ENCODE assay signal across 27 mouse cellular contexts in genomic region chr4:108593376-108593775, GRCm38 (mm10). TPM values are rescaled to one million over a fixed set of nuclear protein-coding genes. Genes with fewer than 3 reads are reported as not detected.
A peak's percentile ranks its signal among the peaks of the same experiment; 100 is the strongest.
DNase-seq lines count a peak whose midpoint lies in the region; ATAC-seq lines count a peak whose summit lies in the region.
"Had no signal": no experiment of that assay in that cellular context is flagged by ENCODE, and none has a peak within 500 bp of the region (broad histone marks: within the 10 kb centered on the region; RNA-seq: fewer than 3 reads in every experiment).

No protein-coding gene starts in this region.

- H3K4me2 ChIP-seq in heart, embryonic 14.5 days (ENCODE audit: low read length): 0 out of 2 replicates have a peak overlapping the region, but pooled peaks have one; percentile 11
- H3K4me2 ChIP-seq: forebrain, embryonic 13.5 days; heart, embryonic 11.5 days; hindbrain, embryonic 15.5 days; lung, embryonic 14.5 days; midbrain, embryonic 15.5 days; neural tube, embryonic 15.5 days; stomach, embryonic 15.5 days had no signal

- no peaks in the 10 kb centered on the region for H3K9me3 ChIP-seq in heart, embryonic 14.5 days (ENCODE audit: control insufficient read depth, low read length)
- no peaks in the 10 kb centered on the region for H3K9me3 ChIP-seq in midbrain, embryonic 10.5 days (replicated peaks)
- H3K9me3 ChIP-seq: forebrain, embryonic 13.5 days; G1E; hindbrain, embryonic 15.5 days; midbrain, embryonic 15.5 days; neural tube, embryonic 15.5 days; stomach, embryonic 15.5 days had no signal

- peaks cover 16% of the 10 kb centered on the region; the same call in 1 of the 2 replicates for H3K36me3 ChIP-seq in heart, embryonic 14.5 days (ENCODE audit: control insufficient read depth, insufficient read depth, low read length)
- H3K36me3 ChIP-seq in midbrain, embryonic 10.5 days: peaks cover 84% of the 10 kb centered on the region
- H3K36me3 ChIP-seq: hindbrain, embryonic 15.5 days; midbrain, embryonic 15.5 days; neural tube, embryonic 15.5 days; stomach, embryonic 15.5 days had no signal

- DNase-seq in cerebellum, adult 18-20 months: peak; percentile 39 to 42
- no peak for DNase-seq in cerebellum, postnatal 10 days
- no peak for DNase-seq in heart, postnatal 14 days
- peak; percentile 28 to 69 for DNase-seq in layer of hippocampus, adult 18-20 months (ENCODE audit: low spot score in 2 of 2)
- DNase-seq in layer of hippocampus, postnatal 25 days (ENCODE audit: extremely low spot score in 1 of 2, low spot score in 1 of 2): no peak
- peak; percentile 33 for DNase-seq in telencephalon, adult 2 months (ENCODE audit: low read depth, low spot score)
- no peak for DNase-seq in midbrain, embryonic 10.5 days (ENCODE audit: low spot score)
- DNase-seq: adrenal gland, postnatal 10 days; gastrocnemius, postnatal 10 days; kidney, adult 11 months; kidney, postnatal 25 days; liver; lung, embryonic 14.5 days; lung, postnatal 14 days; retina, postnatal 1 day; right cerebral cortex, postnatal 14 days; thymus, postnatal 14 days had no signal

- intact Hi-C loops in heart, postnatal 14 days (cut with DNase I): no loop called here

- no peaks in the 10 kb centered on the region for H3K27me3 ChIP-seq in heart, embryonic 14.5 days (ENCODE audit: control insufficient read depth, insufficient read depth, low read length)
- H3K27me3 ChIP-seq in midbrain, embryonic 10.5 days (ENCODE audit: low read depth, poor library complexity, severe bottlenecking): no peaks in the 10 kb centered on the region
- H3K27me3 ChIP-seq: forebrain, embryonic 13.5 days; hindbrain, embryonic 15.5 days; midbrain, embryonic 15.5 days; neural tube, embryonic 15.5 days; stomach, embryonic 15.5 days had no signal

- H3K27ac ChIP-seq in heart, embryonic 14.5 days (replicated peaks in 1 of 2; ENCODE audit: control insufficient read depth in 1 of 2, insufficient read depth in 1 of 2, low read depth in 2 of 2, low read length in 2 of 2): peak overlapping the region in 1 of 2 experiments; percentile 14; a peak in 1 of 4 replicates
- no peak overlapping the region for H3K27ac ChIP-seq in midbrain, embryonic 10.5 days (replicated peaks)
- H3K27ac ChIP-seq: forebrain, embryonic 13.5 days; hindbrain, embryonic 15.5 days; liver, embryonic 14.5 days; midbrain, embryonic 15.5 days; neural tube, embryonic 15.5 days; stomach, embryonic 15.5 days had no signal

- WGBS in heart, embryonic 14.5 days: 41% methylated on average over 2 of the region's 2 CpGs
- 87% methylated on average over 2 of the region's 2 CpGs for WGBS in midbrain, embryonic 10.5 days

- peaks cover 0 to 5% of the 10 kb centered on the region in 2 experiments; a peak in 1 of 4 replicates for H3K4me1 ChIP-seq in heart, embryonic 14.5 days (ENCODE audit: control insufficient read depth in 2 of 2, insufficient read depth in 2 of 2, low read length in 2 of 2)
- H3K4me1 ChIP-seq in midbrain, embryonic 10.5 days: no peaks in the 10 kb centered on the region
- H3K4me1 ChIP-seq: forebrain, embryonic 13.5 days; hindbrain, embryonic 15.5 days; midbrain, embryonic 15.5 days; neural tube, embryonic 15.5 days; stomach, embryonic 15.5 days had no signal

- no peak overlapping the region for H3K4me3 ChIP-seq in heart, embryonic 14.5 days (ENCODE audit: control insufficient read depth in 1 of 2, insufficient read depth in 1 of 2, low read depth in 1 of 2, low read length in 2 of 2)
- no peak overlapping the region for H3K4me3 ChIP-seq in midbrain, embryonic 10.5 days
- H3K4me3 ChIP-seq: forebrain, embryonic 13.5 days; hindbrain, embryonic 15.5 days; midbrain, embryonic 15.5 days; neural tube, embryonic 15.5 days; stomach, embryonic 15.5 days had no signal

- ATAC-seq in heart, embryonic 14.5 days (ENCODE audit: insufficient number of reproducible peaks, insufficient read depth, low FRiP score, low read depth): no peak
- ATAC-seq: forebrain, embryonic 13.5 days; inflammation-experienced regulatory T-cells, adult 6 months; midbrain, embryonic 15.5 days had no signal

- H3K9ac ChIP-seq in heart, embryonic 14.5 days (ENCODE audit: low read length): no peak overlapping the region
- H3K9ac ChIP-seq: forebrain, embryonic 13.5 days; hindbrain, embryonic 15.5 days; liver, embryonic 14.5 days; lung, embryonic 14.5 days; midbrain, embryonic 15.5 days; neural tube, embryonic 15.5 days; stomach, embryonic 15.5 days had no signal

RNA-seq across cellular contexts. Expression of gene Orc1, which starts 14.2 kb away (rescaled TPM):
- polyA plus RNA-seq in heart, embryonic 14.5 days (2014; fragmentation: Nextera tagmentation; extraction: Ambion mirVana): 3.1 and 3.4 TPM in 2 replicates
- total RNA-seq in heart, postnatal 14 days (2021): under 1 TPM in 1 of 2 experiments, not detected in 1; 0.71 TPM
- under 1 TPM in 1 of 2 experiments, not detected in 1; 0.13 TPM for total RNA-seq in layer of hippocampus, adult 18-20 months (2021)
- under 1 TPM in 1 of 2 experiments, not detected in 1; 0.10 TPM for total RNA-seq in layer of hippocampus, postnatal 25 days (2021)
- 20.5 and 24.9 TPM in 2 replicates for polyA plus RNA-seq in midbrain, embryonic 10.5 days (2016; fragmentation: Nextera tagmentation; extraction: Ambion mirVana)

RNA-seq across cellular contexts. Expression of gene Prpf38a, which starts 14.2 kb away (rescaled TPM):
- 52.7 and 59.8 TPM in 2 replicates for polyA plus RNA-seq in heart, embryonic 14.5 days (2014; fragmentation: Nextera tagmentation; extraction: Ambion mirVana)
- total RNA-seq in heart, postnatal 14 days (2021): 10 to 100 TPM; 20.6 to 21.4 TPM
- 10 to 100 TPM; 25.7 to 27.7 TPM for total RNA-seq in layer of hippocampus, adult 18-20 months (2021)
- total RNA-seq in layer of hippocampus, postnatal 25 days (2021): 10 to 100 TPM; 29.4 to 30.3 TPM
- 124 TPM in 2 replicates for polyA plus RNA-seq in midbrain, embryonic 10.5 days (2016; fragmentation: Nextera tagmentation; extraction: Ambion mirVana)

RNA-seq across cellular contexts. Expression of gene Cc2d1b, which starts 26.4 kb away (rescaled TPM):
- polyA plus RNA-seq in heart, embryonic 14.5 days (2014; fragmentation: Nextera tagmentation; extraction: Ambion mirVana): 13.2 and 14.5 TPM in 2 replicates
- 10 to 100 TPM; 14.6 to 17.6 TPM for total RNA-seq in heart, postnatal 14 days (2021)
- total RNA-seq in layer of hippocampus, adult 18-20 months (2021): 10 to 100 TPM; 26.5 to 26.9 TPM
- total RNA-seq in layer of hippocampus, postnatal 25 days (2021): 10 to 100 TPM; 24.2 to 35.8 TPM
- 20.9 and 21.3 TPM in 2 replicates for polyA plus RNA-seq in midbrain, embryonic 10.5 days (2016; fragmentation: Nextera tagmentation; extraction: Ambion mirVana)

Comparison
In these comparisons a context has a peak if more than half of its experiments do, and no peak if none do; other contexts are left out.
1. DNase-seq: peak in cerebellum, adult 18-20 months (2 of 2), layer of hippocampus, adult 18-20 months (2 of 2) and telencephalon, adult 2 months (single experiment); none in cerebellum, postnatal 10 days (0 of 2), heart, postnatal 14 days (0 of 2), layer of hippocampus, postnatal 25 days (0 of 2) and midbrain, embryonic 10.5 days (single experiment).